Mouse (Mus musculus) cerebellum, postnatal 36 days (tissue): ENCODE data around the gene Fez1.

Experiments used
- DNase-seq, 2 experiments: peaks; one replicate each; pipeline ENCODE4 v3.0.0; 2021 to 2022; ENCODE audit warnings: mixed read lengths in 2 of 2

Fez1 gene

DNA sequence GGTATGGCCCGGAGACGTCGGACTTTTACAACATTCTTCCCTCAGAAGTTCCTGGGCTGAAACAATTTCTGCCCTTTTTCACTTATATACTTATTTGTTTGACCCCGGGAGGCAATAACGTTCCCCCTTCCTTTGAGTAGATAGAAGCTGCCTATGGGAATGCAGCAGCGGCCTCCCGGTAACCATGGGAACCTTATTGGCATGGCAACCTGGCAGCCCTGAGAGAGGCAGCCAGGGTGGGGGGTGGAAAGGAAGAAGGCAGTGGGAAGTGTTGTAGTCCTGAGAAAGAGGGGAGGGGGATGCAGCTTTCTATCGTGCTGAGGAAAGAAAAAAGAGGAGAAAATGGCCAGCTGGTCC lies at the start of gene Fez1:
Gene Fez1, plus strand, starts transcription at position 221 of the 357 bp plus-strand sequence.
- peak; percentile 66 to 69 for DNase-seq

DNA sequence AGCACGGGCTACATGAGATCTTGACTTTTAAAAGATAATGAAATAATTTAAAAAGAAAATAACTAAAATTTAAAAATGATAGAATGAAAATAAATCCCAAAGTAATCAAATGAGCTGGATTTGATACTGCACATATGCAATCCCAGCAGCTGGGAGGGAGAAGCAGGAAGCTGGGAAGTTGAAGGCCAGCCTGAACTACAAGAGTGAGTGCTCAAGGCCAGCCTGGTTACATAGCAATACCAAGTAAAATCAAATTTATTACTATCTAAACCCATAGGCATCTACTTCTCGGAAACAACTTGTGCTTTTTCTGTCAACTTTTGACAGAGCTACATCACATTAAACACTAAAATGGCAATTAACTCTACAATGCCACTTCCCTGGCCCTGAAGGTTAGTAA lies 37.7 kb upstream of the Fez1 start:
- no peak for DNase-seq

GRCm38 (mm10) chr9:36792191-36792590 lies 29.5 kb upstream of the Fez1 start:
- no peak for DNase-seq

- no peak for DNase-seq
Observed at GRCm38 (mm10) chr9:36794487-36794886, 27.2 kb upstream of the Fez1 start.

DNA sequence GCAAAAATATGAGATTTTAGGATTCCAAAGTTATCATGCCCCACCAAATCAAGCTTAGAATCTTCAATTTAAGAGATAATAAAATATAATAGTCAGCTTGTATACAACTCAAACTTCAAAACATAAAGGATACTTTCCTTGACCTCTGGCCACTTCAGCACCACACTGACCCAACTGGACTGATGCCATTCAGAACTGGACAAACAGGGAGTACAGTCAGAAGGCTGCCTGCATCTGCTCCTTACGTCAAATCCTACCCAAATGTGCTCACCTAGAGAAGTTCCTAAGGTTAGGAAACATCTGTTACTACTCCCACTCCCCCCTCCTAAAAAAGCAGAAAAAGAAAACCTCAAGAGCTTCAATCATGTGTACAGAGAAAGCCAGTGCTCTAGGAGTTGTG lies 26.1 kb upstream of the Fez1 start:
- no peak for DNase-seq

- DNase-seq: no peak
Observed at GRCm38 (mm10) chr9:36796224-36796623, 25.4 kb upstream of the Fez1 start.

DNA sequence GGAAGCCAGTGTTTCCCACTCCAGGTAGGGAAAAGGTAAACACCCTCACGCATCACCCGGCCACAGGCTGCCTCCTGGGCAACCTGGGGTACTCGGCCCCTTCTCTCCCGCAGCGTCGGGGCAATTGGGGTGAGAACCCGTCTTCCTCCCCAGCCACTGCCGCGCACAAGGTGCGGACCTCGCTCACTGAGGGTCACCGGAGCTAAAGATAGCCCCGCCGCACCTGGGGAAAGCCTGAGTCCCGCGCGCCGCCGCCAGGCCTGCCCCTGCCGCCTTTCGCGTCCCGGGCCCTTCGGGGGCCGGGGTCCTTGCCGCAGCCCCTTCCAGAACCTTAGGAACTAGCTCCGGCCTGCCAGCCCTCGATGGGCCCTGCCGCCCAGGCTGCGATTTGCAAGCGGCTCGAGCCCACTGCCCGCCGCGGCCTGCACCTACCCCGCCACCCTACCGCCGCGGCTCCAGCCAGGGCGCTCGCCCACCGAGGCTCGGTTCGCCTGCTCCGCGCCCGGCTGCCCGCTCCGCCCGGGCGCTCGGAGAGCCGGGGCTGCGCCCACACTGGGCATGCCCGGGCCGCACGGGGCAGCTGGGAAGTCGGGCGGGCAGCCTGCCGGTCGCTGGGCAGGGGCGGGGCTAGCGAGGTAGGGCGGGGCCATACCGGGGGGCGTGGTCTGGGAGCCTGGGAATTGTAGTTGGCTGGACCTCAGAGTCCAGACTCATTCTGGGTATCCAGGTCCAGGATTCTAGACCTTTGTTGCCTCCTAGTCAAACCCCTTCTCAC lies 24.7 kb upstream of the Fez1 start, which contains the start of gene Ei24:
Gene Ei24, minus strand, starts transcription at position 613 of the 775 bp plus-strand sequence.
- DNase-seq: peak; percentile 95 to 97

GRCm38 (mm10) chr9:36801961-36802360 lies 19.7 kb upstream of the Fez1 start:
- DNase-seq: no peak

- no peak for DNase-seq
Observed at GRCm38 (mm10) chr9:36802951-36803350, 18.7 kb upstream of the Fez1 start.

DNA sequence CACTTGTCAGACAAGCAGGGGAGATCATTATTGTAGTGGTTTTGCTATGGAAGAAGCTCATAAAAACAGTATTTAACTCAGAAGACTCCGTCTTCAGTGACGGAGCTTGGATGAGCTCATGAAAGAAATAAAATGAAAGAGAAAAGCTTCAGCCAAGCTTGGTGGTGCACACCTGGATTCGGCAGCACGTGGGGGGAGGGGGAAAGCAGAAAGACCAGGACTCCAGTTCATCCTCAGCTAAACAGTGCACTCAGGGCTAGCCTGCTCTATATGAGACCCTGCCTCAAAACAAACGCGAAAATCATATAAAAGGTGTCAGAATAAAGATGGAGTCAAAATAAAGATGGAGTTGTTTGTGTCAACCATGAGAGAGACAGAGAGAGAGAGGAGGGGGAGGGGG lies 18.3 kb upstream of the Fez1 start:
- no peak for DNase-seq

DNA sequence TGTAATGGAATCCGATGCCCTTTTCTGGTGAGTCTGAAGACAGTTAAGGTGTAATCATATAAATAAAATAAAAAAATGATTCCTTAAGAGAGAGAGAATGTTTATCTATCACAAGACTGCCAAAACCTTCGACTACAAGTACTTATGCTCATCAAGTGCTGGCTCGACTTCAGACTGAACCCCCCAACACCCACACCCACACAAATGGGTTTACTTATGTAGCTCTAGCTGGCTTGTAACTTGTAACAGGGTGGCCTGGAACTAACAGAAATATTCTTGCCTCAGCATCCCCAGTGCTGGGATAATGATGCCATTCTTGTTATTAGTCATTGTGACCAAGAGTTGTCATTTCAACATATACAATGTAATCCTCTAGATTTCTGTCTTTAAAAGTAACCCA lies 17.7 kb upstream of the Fez1 start:
- DNase-seq: no peak

GRCm38 (mm10) chr9:36805256-36805975 lies 16.2 kb upstream of the Fez1 start:
- DNase-seq: no peak

DNA sequence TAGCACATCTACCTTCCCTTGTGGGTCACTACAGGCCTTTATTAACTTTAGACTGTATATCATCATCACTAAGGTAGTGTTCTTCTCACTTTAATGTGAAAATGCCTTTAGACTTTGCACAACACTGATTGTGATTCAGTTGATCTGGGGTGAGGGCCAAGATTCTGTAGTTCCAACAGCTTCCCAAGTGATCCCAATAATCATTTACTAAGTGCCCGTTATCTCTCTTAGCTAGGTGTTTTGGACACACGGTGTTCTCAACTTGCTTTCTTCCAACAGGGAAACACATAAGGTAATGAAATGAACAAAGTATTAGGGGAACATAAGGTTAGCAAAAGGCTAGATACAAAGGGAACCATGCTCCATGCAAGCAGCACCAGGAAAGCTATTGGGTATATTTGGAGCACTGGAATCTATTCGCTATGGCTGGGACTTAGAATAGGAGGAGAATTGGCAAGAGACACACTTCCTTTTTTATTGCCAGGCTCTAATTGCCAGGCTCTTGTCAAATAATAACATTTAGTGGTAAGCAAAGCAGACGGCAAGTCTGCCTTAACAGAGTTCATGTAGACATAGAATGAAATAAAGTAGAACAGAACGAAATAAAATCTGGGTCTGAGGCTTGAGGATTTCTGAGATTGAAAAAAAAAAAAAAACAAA lies 13.4 kb upstream of the Fez1 start:
- no peak for DNase-seq

DNA sequence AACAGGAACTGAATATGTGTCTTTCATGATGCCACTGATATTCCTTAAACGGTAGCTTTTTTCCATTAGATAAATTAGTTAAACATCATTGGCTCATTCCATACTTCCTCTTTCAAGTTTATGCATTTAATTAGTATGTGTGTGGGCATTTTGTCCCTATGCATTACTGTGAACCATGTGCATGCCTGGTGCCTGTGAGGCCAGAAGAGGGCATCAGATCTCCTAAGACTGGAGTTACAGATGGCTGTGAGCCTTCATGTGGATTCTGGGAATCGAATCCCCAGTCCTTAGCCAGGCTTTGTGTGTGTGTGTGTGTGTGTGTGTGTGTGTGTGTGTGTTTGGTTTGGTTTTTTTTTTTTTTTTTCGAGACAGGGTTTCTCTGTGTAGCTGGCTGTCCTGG lies 7.2 kb upstream of the Fez1 start:
- no peak for DNase-seq

- no peak for DNase-seq
Observed at GRCm38 (mm10) chr9:36818905-36819304, 2.8 kb upstream of the Fez1 start.

DNA sequence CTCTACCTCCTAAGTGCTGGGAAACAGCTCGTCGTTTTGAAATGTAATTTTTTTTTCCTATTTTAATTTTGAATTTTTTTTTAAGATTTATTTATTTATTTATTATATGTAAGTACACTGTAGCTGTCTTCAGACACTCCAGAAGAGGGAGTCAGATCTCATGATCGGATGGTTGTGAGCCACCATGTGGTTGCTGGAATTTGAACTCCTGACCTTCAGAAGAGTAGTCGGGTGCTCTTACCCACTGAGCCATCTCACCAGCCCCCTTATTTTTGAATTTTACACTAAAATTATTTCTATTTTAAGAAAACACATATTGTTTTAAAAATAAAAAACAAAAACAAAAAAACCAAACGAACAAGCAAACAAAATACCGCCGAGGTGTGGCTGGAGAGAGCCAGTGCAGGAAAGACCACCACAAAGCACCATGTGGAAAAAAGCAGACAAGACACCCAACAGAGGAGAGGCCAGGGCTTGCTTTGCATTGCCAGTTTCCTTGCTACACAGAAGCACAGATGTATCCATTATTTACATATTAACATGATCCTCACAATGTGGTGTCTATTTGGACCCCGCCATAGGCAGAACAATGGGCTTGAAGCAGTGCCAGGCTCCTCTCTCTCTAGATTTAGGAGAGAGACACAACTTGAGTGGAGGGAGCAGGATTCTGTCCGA lies 558 bp upstream of the Fez1 start:
- no peak for DNase-seq

DNA sequence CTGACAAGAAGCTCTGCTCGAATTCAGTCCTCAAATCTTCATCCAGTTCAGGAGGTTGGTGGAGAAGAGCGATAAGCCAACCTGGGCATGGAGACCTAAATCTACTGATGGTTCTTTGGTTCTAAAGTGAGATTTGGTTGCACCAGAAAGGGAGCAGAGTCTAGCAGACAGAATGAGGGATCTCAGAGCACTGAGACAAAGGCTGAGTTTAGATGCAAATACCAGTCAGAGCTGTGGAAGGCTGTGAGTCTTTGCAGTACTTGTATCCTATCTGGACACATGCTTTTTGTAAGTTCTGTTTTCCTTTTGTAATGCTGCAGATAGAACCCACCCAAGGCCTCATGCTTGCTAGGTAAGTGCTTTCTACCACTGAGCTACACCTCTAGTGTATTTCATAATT lies 360 bp downstream of the Fez1 start:
- no peak for DNase-seq

- no peak for DNase-seq
Observed at GRCm38 (mm10) chr9:36826612-36827363, 5.1 kb downstream of the Fez1 start.

DNA sequence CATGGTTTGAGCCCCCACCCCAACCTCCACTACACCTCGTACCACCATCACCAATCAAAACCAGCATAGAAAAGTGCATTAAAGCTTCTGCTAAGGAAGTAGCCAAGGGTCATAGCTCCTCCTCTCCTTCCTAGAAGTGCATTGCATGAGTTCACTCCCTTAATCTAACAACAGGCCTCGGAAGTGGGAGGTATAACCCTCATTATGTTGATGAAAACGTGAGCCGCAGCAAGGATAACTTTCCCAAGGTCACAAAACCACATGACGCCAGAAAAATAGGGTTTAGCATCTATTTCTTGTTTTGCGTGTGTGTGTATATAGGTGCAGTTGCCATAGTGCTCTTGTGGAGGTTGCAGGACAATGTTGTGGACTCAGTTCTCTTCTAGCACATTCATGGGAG lies 9.7 kb downstream of the Fez1 start:
- DNase-seq: no peak

DNA sequence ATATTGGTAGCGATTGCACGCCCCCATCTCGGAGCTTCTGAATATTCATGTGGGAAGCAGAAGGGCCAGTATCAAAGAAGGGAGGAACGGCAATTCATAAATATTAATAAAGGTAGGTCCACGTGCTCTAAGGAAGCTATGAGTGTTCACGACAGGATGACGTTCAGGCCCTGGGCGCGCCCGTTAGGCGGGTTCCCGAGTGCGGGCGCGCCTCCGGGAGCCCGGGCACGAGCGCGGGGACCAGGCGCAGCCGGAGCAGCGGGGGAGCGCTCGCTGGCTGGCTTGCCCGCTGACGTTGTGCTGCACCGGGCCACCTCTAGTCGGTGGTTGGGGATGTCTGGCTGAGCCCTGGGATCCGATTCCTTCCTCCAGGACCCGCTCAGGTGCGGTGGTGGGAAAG lies 10.9 kb downstream of the Fez1 start:
- peak; percentile 91 to 93 for DNase-seq

- DNase-seq: peak; percentile 59 to 70
Observed at GRCm38 (mm10) chr9:36833043-36833881, 11.6 kb downstream of the Fez1 start.

DNA sequence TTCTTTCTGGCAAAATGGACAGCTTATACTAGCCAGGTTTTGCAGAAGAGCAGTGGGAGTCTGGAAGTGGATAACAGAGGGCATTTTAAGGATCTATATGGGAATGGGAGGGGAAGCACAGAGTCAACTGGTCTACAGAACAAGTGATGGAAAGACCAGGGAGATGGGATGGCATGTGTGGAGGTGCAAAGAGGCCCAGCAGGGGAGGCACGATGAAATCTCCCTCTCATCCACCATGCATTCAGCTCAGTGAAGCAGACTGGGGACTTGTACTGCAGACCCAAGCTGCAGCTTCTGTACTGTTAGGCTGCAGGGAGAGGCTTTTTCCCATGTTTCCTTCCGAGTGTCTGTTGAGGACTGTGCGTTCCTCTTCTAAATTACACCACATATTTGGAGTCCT lies 12.2 kb downstream of the Fez1 start:
- DNase-seq: peak; percentile 55 to 64
